21 mouse cellular contexts compared by ENCODE assay signal in genomic region chr13:44788352-44789125, GRCm38 (mm10). TPM values are rescaled to one million over a fixed set of nuclear protein-coding genes. Genes with fewer than 3 reads are reported as not detected.
DNase-seq lines count a peak whose midpoint lies in the region; ATAC-seq and TF ChIP-seq lines count a peak whose summit lies in the region.
"Had no signal": no experiment of that assay in that cellular context is flagged by ENCODE, and none has a peak within 500 bp of the region (broad histone marks: within the 10 kb centered on the region; RNA-seq: fewer than 3 reads in every experiment).

No protein-coding gene starts in this region.

- DNase-seq in heart, adult 2 months = no peak
- DNase-seq in heart, postnatal 4 days = no peak
- DNase-seq in heart, adult 8-10 months (ENCODE audit: low spot score) = no peak
- peak; percentile 57 for DNase-seq in 416B (ENCODE audit: low read depth)
- DNase-seq in kidney, adult 8-10 months = no peak
- DNase-seq: adrenal gland, postnatal 10 days; cerebellum, adult 11-12 months; cerebellum, adult 9-10 months; cerebellum, postnatal 25 days; gastrocnemius, postnatal 36 days; kidney, adult 18-20 months had no signal

- no peak for ATAC-seq in heart, embryonic 13.5 days (ENCODE audit: extremely low read depth, insufficient number of reproducible peaks, low FRiP score, low TSS enrichment)
- ATAC-seq in heart, embryonic 16.5 days (replicated peaks; ENCODE audit: extremely low read depth, insufficient read depth, low FRiP score) = no peak
- no peak for ATAC-seq in midbrain, embryonic 16.5 days
- ATAC-seq: forebrain, embryonic 15.5 days; intestine, embryonic 15.5 days had no signal

- whole genome bisulfite sequencing in heart, adult 2 months = 28% methylated on average over 9 of the region's 9 CpGs
- WGBS in heart, embryonic 13.5 days = 53% methylated on average over 9 of the region's 9 CpGs
- WGBS in heart, embryonic 16.5 days = 44% methylated on average over 9 of the region's 9 CpGs
- 88% methylated on average over 9 of the region's 9 CpGs for WGBS in midbrain, embryonic 16.5 days

- H3K36me3 ChIP-seq in heart, adult 2 months (ENCODE audit: control insufficient read depth, insufficient read depth, low read length) = peaks cover 39% of the 10 kb centered on the region
- H3K36me3 ChIP-seq in heart, embryonic 13.5 days = 0 out of 2 replicates have a peak, but pooled peaks cover under 1% of the 10 kb centered on the region
- no peaks in the 10 kb centered on the region for H3K36me3 ChIP-seq in heart, embryonic 16.5 days (ENCODE audit: control insufficient read depth, insufficient read depth)
- H3K36me3 ChIP-seq in midbrain, embryonic 16.5 days (ENCODE audit: control insufficient read depth, insufficient read depth, low read length) = no peaks in the 10 kb centered on the region
- H3K36me3 ChIP-seq: embryonic facial prominence, embryonic 12.5 days; forebrain, embryonic 15.5 days; hindbrain, embryonic 10.5 days; intestine, embryonic 15.5 days had no signal

- no peak overlapping the region for H3K4me3 ChIP-seq in heart, adult 2 months
- peak overlapping the region; percentile 23; the same call in 1 of the 2 replicates for H3K4me3 ChIP-seq in heart, embryonic 13.5 days
- H3K4me3 ChIP-seq in heart, embryonic 16.5 days (ENCODE audit: low read length) = peak overlapping the region; percentile 28
- H3K4me3 ChIP-seq in midbrain, embryonic 16.5 days (ENCODE audit: low read depth, low read length) = no peak overlapping the region
- H3K4me3 ChIP-seq: embryonic facial prominence, embryonic 12.5 days; forebrain, embryonic 15.5 days; hindbrain, embryonic 10.5 days; intestine, embryonic 15.5 days; kidney, embryonic 15.5 days had no signal

- H3K9ac ChIP-seq in heart, adult 2 months (ENCODE audit: low read depth, low read length) = no peak overlapping the region
- H3K9ac ChIP-seq in heart, embryonic 13.5 days = no peak overlapping the region
- H3K9ac ChIP-seq in heart, embryonic 16.5 days (ENCODE audit: low read length) = peak overlapping the region; percentile 59
- no peak overlapping the region for H3K9ac ChIP-seq in midbrain, embryonic 16.5 days (ENCODE audit: low read depth, low read length)
- H3K9ac ChIP-seq: embryonic facial prominence, embryonic 12.5 days; forebrain, embryonic 15.5 days; hindbrain, embryonic 14.5 days; intestine, embryonic 15.5 days; kidney, embryonic 15.5 days had no signal

- H3K27me3 ChIP-seq in heart, adult 2 months (ENCODE audit: control insufficient read depth, insufficient read depth, low read length) = no peaks in the 10 kb centered on the region
- H3K27me3 ChIP-seq in heart, embryonic 13.5 days (replicated peaks) = no peaks in the 10 kb centered on the region
- no peaks in the 10 kb centered on the region for H3K27me3 ChIP-seq in heart, embryonic 16.5 days (ENCODE audit: control insufficient read depth, insufficient read depth, low read length)
- no peaks in the 10 kb centered on the region for H3K27me3 ChIP-seq in midbrain, embryonic 16.5 days (ENCODE audit: control insufficient read depth, insufficient read depth, low read depth, low read length)
- H3K27me3 ChIP-seq: CH12.LX; embryonic facial prominence, embryonic 12.5 days; forebrain, embryonic 15.5 days; intestine, embryonic 15.5 days; kidney, embryonic 15.5 days had no signal

- intact Hi-C loops in heart, adult 2 months (cut with DNase I) = loop anchor here (5.0 kb wide), 1 partner anchor 556 kb away; no protein-coding TSS in a partner anchor

- H3K4me2 ChIP-seq in heart, embryonic 13.5 days = peak overlapping the region; percentile 65
- H3K4me2 ChIP-seq in heart, embryonic 16.5 days (ENCODE audit: low read depth, low read length) = peak overlapping the region; percentile 62
- H3K4me2 ChIP-seq in midbrain, embryonic 16.5 days (ENCODE audit: low read length) = no peak overlapping the region
- H3K4me2 ChIP-seq: embryonic facial prominence, embryonic 12.5 days; forebrain, embryonic 15.5 days; hindbrain, embryonic 14.5 days; intestine, embryonic 15.5 days; kidney, embryonic 15.5 days had no signal

- no peaks in the 10 kb centered on the region for H3K9me3 ChIP-seq in heart, embryonic 13.5 days
- no peaks in the 10 kb centered on the region for H3K9me3 ChIP-seq in heart, embryonic 16.5 days (replicated peaks; ENCODE audit: control insufficient read depth, low read length)
- H3K9me3 ChIP-seq in midbrain, embryonic 16.5 days (replicated peaks; ENCODE audit: control insufficient read depth, low read length, poor library complexity, severe bottlenecking) = no peaks in the 10 kb centered on the region
- H3K9me3 ChIP-seq: embryonic facial prominence, embryonic 12.5 days; forebrain, embryonic 15.5 days; hindbrain, embryonic 10.5 days; intestine, embryonic 15.5 days; kidney, embryonic 15.5 days had no signal

- H3K4me1 ChIP-seq in heart, adult 2 months (ENCODE audit: control insufficient read depth, insufficient read depth, low read length) = peaks cover 16% of the 10 kb centered on the region
- H3K4me1 ChIP-seq in heart, embryonic 13.5 days = peaks cover 81% of the 10 kb centered on the region
- peaks cover 50% of the 10 kb centered on the region for H3K4me1 ChIP-seq in heart, embryonic 16.5 days (ENCODE audit: control insufficient read depth, insufficient read depth, low read length)
- peaks cover 14% of the 10 kb centered on the region for H3K4me1 ChIP-seq in midbrain, embryonic 16.5 days (ENCODE audit: control insufficient read depth, insufficient read depth, low read length)
- H3K4me1 ChIP-seq: intestine, embryonic 15.5 days had no signal

- TF ChIP-seq CTCF in heart, adult 2 months (IDR thresholded peaks at IDR 0.05) = no peak

- TF ChIP-seq POLR2A in heart, adult 2 months (IDR thresholded peaks at IDR 0.05; ENCODE audit: insufficient read depth, low read depth, low read length) = no peak

- peaks cover 7% of the 10 kb centered on the region for H3K79me2 ChIP-seq in heart, adult 2 months (replicated peaks; ENCODE audit: control insufficient read depth, insufficient read depth, low read length)

- peak overlapping the region; percentile 54 for H3K27ac ChIP-seq in heart, adult 2 months
- peak overlapping the region; percentile 51 for H3K27ac ChIP-seq in heart, embryonic 13.5 days (replicated peaks)
- peak overlapping the region; percentile 87 for H3K27ac ChIP-seq in heart, embryonic 16.5 days (ENCODE audit: low read length)
- no peak overlapping the region for H3K27ac ChIP-seq in midbrain, embryonic 16.5 days (ENCODE audit: low read length)
- H3K27ac ChIP-seq: embryonic facial prominence, embryonic 12.5 days; forebrain, embryonic 15.5 days; hindbrain, embryonic 10.5 days; hindbrain, embryonic 14.5 days; intestine, embryonic 15.5 days; kidney, embryonic 15.5 days had no signal

- TF ChIP-seq EP300 in heart, adult 2 months (IDR thresholded peaks at IDR 0.05; ENCODE audit: insufficient read depth, low read depth, low read length) = no peak

RNA-seq across cellular contexts. Expression of gene Jarid2, which starts 59.3 kb away (rescaled TPM):
- total RNA-seq in heart, adult 2 months (2021) = 10 to 100 TPM; 20.2 to 24.5 TPM
- polyA plus RNA-seq in heart, adult 2 months (2012; rRNA removed) = 7.3 and 11.5 TPM in 2 replicates
- 10 to 100 TPM; 45.2 to 53.1 TPM for total RNA-seq in heart, postnatal 4 days (2021)
- polyA plus RNA-seq in heart, embryonic 13.5 days (2015; fragmentation: Nextera tagmentation; extraction: Ambion mirVana) = 21.1 and 24.2 TPM in 2 replicates
- total RNA-seq in heart, adult 8-10 months (2022) = 10 to 100 TPM; 13.9 to 25.9 (median 19.4) TPM
- polyA plus RNA-seq in heart, embryonic 16.5 days (2015; fragmentation: Nextera tagmentation; extraction: Ambion mirVana) = 21.6 and 22.1 TPM in 2 replicates
- 36.6 and 44.6 TPM in 2 replicates for polyA plus RNA-seq in midbrain, embryonic 16.5 days (2015; fragmentation: Nextera tagmentation; extraction: Ambion mirVana)

Comparison
In these comparisons a context has a peak if more than half of its experiments do, and no peak if none do; other contexts are left out.
1. H3K4me3 ChIP-seq: peak in heart, embryonic 13.5 days (single experiment) and heart, embryonic 16.5 days (single experiment); none in heart, adult 2 months (single experiment) and midbrain, embryonic 16.5 days (single experiment).